Mouse (Mus musculus) cerebellum, adult 9-10 months (tissue): ENCODE measurements around the gene Smyd3.

Experiments
- DNase-seq: peaks from one replicate; pipeline ENCODE4 v3.0.0; 2022

Smyd3 gene

DNA sequence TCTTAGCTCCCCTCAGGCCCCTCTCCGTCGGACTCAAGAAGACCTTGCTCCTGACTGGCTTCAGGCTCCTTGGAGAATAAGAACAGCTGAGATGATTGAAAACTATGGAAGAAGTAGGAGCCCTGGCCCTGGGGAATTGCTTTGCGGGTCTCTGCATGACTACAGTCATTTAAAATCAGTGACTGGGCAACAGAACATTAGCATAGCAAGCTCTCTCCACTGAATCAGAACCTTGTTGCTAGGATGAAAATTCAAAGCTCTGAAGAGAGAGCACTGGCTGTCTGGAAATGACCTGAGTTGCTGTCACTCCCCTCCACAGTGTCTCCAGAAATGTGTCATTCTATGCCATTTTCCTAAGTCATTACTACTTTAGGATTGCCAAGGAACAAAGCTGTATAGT is 357.1 kb downstream of the Smyd3 start:
- no peak for DNase-seq

DNA sequence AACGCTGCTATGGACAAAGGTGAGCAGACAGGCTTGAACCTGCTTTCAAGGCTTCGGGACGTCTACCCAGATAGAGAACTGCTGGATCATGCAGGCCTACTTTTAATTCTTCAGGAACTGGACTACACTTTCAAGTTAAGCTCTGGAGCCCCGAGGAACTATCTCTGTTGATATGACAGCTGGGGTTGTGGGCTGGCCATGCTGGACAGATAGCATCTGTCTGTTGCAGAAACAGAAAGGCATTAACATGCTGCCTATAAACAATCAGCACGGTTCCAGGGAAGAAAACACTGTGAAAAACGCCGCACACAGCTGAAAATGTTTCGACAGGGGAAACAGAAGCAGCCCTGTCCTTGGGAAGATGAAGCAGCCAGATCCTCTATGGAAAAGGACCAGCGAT is 365.5 kb downstream of the Smyd3 start:
- DNase-seq: no peak

DNA sequence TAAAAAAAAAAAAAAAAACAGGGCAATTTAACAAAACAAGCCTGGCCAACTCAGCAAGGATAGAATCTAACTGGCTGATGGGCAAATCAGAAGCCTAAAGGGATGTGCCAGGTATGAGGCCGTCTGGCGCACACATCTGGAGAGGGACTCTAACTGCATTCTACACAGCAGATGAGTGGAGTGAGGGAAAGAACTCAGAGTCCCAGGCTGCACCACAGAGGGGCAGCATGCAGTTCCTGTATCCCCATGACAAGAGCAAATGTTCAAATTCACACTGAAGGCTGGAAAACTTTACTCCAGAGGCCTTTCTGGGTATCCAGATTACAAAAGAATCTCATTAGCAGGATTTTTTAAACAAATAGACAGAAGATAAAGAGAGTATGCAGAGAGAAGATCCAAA is 366.6 kb downstream of the Smyd3 start:
- no peak for DNase-seq

DNA sequence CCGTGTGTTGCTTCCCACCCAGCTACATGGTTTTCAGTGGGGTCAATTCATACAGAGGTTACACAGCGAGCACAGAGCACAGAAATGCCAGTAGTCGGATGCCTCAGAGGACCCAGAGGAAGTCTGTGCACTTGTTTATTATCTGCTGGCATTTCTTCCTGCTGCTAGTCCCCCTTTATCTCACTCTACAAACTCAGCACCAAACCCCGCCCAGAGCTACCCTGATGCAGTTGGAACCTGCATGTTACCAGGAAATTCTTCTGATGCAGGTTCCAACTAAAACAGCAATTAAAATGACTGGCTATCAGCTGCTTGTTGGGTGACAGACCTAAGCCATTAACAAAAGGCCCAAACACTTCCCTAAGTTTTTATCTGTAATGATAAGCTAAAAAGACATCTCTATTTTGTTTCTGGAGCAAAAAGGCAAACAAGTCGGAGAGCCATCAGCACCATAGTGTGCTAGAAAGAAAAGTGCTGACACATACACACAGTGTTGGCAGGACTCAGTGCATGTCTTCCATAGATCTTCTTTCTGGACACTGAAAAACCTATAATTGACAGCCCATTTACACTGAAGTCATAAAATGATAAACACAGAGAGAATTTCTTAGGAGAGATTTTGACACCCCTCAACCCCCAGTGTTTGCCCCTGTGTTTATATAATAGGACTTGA is 368.2 kb downstream of the Smyd3 start:
- no peak for DNase-seq

DNA sequence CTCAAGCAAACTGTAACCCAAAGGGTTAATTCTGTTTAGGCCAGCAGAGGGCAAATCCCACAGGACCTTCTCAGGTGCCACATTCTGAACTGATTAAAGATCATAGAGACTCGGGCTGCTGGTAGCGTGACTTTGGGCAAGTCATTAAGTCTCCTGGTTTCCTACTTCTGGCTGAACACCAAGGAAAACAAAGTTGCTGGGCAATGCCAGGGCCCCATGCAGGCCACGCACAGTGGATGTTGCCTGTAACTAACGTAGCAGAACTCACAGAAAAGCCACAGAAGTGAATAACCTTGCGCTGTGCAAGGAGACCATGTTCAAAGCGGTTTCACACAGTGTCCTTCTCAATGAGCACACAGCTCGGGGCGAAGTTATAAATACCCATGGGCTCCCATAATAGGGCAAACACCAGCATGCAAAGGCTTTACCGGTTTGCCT is 371.1 kb downstream of the Smyd3 start:
- no peak for DNase-seq

DNA sequence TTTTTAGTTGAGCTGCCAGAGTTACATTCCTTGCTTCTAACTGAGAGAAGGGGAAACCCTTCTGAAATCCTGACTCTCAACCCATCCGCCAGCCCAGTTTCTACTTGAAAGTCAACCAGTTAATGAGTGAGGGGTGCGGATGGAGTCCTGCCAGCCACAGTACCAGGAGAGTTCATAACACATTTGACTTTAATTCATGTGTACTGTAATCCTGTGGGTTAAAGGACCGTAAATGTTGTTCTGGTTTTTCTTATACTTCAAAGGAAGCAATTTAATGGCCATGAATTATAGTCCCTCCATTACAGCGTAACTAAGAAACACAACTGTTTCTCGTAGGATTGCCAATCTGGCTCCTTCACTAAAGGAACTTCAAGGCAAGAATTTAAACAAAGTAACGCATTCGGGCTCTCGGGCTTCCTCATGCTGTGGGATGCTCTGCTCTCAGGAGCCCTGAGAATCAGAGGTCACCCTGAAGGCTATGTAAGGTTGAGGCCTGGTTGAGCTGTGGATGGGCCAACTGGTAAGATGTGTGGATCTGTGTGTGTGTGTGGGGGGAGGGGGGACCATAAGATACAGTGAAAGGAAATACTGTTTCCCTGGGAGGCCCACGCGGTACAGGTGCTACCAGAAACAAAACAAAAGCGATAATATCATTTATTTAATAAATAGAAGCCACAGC is 374.5 kb downstream of the Smyd3 start:
- no peak for DNase-seq

DNA sequence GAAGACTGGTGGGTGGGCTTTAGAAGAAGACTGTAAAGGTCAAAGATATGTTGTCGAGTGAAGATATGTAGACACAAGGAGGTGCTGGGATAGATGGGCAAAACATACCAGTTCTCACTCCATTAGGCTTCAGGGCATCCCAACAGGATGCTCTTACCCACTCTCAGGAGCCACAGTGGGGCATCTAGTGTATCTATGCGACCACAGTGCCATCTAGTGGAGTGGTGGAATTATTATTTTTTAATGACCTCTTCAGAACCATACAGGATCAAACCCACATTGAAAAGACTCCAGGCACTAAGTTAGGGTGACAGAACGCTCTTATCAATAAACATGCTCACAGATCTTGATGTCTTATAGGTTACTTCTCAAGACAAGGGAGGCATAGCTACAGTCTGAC is 375.7 kb downstream of the Smyd3 start:
- DNase-seq: peak; percentile 81

DNA sequence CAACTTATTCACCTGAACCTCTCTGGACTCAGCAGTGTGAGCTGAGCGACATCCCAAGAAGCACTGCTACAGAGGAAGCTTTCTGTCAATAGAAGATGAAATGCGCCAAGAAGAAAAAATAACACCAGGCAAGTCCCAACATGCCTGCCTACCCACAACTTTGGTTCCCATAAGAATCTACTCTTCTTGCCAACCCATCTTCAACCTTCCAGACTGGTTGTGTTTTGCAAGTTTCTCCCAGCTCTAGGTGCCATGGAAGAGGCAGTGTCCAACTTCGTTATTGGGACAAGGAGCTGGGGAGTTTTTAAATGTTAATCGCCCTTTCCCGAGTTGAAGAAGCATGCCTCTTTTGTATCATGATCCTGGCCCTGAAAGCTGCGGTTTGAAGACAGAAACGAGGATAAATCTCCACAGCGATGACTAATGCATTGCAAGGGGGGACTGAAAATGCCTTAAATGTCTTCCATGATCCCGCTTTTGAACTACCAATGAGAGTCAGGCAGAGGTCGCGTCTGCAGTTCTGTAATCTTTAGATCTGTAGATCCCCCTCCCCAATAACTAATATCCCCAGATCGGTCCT is 376.7 kb downstream of the Smyd3 start:
- no peak for DNase-seq

DNA sequence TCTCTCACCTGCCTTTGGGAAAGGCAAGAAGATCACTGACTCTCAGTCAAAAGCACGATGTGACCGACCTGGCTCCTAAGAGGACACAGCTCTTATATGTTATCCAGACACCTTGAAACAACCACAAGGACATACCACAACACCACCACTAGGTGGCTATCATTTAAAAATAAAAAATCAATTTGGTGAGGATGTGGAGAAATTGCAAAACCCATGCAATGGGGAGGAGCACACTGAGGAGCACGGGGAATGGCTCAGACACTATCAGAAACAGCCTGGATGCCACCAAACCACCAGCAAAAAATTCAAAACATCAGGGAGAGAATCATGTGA is 380.7 kb downstream of the Smyd3 start:
- no peak for DNase-seq

DNA sequence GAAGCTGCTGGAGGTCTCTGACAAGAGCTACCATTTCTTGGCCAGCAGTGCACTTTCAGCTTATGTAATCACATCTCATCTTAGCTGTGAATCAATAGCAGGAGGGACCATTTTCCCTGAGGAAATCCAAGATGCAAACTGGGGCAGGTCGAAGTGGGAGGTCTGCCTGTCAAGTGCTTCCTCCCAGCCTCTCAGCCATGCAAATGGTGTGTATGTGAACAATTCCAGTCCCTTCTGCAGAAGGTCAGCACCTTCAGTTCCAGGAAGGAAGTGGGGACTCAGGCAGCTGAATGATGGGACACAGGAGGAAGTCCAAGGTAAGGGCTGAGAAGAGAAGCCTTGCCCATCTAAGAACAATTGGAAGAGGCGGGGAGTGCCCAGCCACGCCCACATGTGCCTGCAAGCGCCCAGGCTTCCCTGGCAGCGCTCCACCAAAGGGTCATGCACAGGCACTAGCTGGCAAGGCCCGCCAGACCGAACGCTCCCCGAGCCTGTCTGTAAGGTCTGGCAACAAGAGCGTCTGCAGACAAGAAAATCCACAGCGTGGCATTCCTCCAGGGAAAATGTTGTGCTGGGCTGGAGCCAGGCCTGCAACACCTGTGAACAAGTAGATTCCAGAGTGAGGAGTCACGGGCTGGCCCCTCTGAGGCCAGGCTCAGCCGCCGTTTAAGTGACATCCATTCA is 381.2 kb downstream of the Smyd3 start:
- DNase-seq: peak; percentile 76

DNA sequence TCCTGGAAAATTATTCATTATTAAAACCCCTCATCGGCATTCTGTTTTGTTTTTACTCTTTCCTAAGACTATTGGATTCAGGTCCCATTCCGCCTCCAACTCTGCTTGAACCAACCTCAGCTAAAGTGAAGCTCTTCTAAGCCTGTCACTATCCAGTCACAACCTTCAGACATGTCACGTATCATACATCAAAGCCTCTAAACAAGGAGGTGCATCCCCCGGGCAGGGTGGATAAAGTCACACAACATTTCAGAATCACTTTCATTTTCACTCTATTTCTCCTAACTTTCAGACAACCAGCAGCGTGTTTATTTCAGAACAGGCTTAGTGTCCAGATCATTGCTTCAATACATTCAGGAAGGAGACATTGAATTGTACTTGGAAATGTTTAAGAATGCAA is 387.8 kb downstream of the Smyd3 start:
- DNase-seq: no peak

DNA sequence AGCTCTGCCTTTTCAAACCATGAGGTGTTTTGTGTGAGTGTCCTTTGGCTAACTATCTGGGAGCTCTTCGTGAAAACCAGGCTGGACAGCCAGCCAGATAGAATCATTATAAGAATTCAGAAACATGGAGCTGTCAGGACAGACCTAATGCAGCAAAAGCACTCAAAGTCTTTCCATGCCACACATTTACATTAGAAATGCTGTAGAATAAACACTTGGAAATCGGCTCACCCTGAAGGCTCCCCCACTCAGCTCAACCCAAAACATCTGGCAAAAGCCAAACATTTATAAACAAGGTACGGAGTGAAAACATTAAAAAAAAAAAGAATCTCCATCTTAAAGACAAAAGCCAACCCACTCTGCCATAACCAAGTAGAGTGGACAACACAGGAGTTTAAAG is 391.6 kb downstream of the Smyd3 start:
- DNase-seq: no peak

DNA sequence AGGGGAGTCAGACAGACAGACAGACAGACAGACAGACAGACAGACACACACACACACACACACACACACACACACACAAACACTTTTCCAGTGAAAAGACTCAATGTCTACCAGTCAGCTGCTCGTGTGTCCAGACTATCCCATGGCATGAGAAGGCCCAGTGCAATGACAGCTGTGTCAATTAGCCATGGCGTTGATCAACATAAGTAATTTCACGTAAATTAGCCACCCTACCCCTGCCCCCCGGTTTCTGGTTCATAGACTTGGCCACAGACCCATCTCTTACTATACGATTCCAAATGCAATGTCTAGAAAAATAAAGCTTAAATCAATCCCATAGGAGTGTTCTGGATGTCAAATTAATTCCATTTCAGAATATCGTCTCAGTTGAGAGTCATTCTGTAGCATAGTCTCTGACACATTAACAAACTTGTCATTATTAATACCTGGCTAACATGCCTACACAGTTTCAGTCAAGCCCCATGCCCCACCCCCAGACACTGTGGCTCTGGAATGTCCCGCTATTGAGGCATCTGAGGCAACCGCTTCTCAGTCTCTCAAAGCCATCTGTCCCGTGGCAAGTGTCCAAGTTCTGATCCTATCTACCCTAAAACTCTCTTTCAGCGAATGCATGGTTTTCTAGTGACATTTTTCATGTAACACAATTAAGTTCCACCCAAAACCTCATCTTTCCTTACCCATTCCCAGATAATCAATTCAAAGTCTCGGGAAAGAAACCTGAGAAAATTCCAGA is 395.2 kb downstream of the Smyd3 start:
- peak; percentile 80 for DNase-seq

DNA sequence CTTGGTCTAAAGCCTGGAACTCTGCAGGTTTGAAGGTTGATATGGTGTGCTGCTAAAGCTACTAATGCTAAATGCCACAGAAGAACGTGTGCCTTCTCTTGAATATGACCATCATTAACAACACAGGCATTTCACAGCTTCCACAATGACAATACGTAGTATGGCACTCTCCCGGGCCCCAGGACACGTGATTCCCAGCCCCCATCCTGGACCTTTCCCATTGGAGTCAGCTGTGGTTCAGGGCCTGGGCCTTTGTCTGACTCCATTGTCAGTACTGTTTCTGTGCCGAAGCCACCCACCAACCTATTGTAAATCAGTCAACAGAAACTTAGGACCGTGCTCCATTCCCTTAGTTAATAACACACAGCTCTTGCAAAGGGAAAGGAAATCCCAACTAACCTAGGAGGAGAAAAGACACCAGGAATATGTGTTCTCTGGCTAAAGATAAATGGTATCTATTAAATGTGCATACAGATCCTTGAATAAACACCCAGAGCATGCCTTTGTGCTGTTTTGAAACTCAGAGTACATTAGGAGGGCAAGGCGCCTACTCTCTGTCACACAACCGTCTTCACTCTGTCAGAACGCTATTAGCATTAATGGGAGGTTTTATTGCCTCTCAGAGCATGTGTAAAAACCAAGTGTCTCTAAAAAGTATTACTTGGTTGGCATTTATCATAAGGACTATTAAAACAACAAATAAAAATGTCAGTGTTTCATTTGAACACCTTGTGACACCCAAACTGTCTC is 397.4 kb downstream of the Smyd3 start:
- DNase-seq: no peak

DNA sequence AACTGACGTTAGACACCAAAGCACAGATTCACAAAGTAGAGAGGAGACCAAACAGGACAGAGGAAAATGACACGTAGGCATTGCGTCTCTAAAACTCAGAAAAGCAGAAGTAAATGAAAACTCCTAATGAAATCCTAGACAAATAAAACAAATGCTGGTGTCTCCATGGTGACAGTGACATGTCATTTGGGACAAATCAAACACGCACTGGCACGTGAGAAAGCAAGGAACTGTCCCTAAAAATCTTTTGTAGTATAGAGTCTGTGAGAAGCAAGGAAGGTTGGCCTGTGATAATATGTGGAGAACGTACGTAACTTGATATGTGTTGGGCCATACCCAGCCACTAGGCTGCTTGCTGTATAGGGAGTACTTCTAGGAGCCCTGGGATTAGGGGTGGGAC is 399.2 kb downstream of the Smyd3 start:
- DNase-seq: no peak

DNA sequence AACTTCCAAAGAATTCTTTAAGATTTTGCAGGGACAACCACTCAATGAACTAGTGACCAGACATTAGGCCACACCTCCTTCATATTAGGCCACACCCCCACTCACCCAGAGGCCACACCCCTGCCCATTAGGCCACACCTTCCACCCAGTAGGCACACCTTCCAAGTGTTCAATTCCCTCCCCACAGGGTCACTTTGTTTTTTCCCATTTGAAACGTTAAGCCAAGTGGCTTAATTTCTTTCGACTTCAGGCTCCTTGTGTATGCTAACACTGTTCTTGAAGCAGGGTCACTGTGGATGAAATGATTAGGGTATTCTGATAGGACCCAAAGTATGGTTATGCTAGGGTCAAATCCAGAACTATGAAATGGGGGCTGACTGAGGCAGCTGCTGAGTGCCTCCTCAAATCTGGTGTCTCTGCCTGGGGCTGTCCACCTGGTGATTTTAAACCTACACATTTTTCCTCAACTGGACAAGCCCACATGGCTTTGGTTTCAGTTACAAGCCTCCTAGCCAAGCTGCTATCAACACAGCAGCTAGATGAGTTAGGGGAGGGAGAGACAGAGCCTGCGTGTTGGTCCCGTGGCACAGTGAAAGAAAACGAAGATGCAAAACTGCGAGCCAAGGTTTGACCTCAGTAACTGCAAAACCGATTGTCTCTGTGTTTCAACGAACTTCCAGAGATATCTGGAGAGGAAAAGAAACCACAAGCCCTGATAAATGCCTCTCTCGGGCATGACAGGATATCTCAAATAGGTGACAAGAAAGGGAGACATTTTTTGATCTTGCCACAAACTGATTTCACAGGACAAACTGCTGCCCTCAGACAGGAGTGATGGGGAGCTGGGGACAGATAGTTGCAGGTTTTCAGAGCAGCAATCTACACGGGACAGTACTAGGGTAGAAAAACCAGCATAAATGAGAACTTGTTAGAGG is 400.8 kb downstream of the Smyd3 start:
- no peak for DNase-seq

DNA sequence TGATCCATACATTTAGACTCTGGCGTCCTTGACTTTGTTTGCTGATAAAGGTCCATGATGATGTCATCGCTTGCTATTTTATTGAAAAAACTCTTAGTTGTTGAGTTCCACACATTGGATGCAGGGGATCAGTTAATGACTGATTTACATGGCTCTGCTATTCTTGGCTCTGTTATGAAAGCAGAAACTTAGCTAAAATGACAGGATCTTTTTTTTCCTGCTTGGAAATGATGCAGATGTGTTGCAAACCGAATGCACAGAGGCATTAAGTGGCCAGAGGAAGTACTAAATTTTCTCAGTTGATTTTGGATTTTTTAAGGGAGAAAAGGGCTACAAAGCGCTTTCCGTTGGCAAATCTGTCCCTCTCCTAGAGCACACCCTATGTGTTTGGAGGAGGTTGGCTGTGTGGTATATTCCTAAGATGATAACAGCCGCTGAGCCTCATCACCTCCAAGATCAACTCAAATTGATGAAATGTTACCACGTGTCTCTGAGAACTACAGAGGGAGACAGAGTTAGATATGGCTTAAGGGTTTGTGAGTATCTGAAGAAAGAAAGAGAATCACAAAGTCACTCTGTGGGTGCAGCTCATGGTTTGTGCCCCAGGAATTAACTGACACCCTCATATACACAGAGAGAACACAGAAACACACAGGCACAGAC is 402.9 kb downstream of the Smyd3 start:
- DNase-seq: no peak

DNA sequence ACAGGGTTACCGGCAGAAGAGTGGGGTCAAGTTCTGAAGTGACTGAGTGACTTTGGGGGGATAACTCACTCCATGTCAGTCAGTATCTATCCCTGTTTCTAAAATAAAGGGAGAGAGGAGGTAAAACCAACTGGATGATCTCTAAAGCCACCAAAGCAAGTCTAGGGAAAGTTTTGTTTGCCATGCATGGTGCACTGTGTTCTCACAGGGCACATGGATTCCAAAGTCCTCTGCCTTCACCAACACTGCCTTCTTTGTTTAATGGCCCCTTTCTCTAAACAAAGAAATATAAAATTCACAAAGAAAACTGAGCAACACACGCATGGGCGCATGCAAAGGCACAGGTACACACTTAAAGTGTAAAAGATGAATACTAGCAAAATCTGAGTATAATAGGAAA is 403.5 kb downstream of the Smyd3 start:
- DNase-seq: no peak

DNA sequence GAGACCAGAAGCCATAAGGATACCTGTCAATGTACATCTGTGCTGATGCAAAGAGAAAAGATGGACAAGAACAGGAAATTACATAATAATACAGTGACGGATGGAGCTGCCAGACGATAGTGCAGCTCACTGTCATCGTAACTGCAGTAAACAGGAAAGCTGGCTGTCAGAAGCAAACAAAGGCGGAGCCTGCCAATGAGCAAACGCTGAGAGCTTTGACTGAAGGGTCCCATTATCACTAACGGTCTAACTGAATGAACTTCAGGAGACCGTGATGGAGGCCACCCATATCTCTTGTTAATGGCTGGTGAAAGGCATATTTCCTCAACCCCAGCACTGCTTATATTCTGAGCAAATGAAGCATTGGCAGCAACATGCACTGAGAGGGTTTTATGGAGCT is 409.1 kb downstream of the Smyd3 start:
- DNase-seq: no peak

DNA sequence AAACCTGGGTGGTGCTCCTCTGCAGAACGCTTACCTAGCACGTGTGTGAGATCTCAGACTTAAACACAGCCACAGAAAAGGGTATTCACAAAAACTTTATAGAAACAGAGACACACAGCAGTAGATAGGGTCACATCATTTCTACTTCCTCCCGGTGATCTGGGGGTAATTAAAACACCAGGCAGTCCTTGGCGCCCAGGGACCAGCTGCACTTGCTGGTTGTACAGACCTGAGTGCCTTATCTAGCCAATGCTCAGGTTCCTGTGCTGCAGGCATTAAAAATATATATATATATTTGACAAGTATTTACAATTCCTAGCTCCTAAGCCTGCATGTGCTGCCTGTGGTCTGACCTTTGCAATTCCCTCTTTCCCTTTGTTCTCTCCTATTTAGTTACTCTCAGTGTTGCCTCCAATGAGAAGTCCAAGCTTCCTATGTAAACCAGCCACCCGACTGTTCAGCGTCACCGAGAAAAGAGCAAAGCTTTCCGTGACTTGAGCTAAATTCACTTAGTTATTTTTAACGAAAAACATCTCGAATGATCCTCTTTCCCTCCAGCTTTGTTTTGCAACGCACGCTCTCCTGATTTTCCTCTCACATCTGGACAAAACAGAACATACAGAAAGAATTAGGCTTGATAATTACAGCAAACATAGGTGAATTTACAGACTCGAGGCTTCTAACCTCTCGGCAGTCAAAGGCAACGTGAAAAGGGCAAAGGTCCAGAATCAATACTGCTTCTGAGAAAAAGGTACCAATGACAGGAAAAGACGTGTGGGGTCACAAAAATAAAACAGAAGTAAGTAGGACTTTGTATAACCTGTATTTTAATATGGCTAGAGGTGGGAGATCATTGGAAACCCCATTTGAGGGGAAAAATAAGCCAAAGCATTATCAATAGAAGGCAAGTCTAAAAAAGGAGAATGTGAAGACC is 409.8 kb downstream of the Smyd3 start:
- no peak for DNase-seq
